Mouse (Mus musculus) forebrain, embryonic 14.5 days (tissue): ENCODE data around the gene Txndc9. TPM values are rescaled to one million over a fixed set of nuclear protein-coding genes. Genes with fewer than 3 reads are reported as not detected.

ENCODE experiments used
- ATAC-seq: fragments of 200-750 bp; cut with Nextera tagmentation; 2 replicates; pipeline ENCODE4 v1.8.0; 2017; ENCODE audit warnings: mild to moderate bottlenecking, moderate library complexity
- DNase-seq: peaks from one replicate; pipeline ENCODE4 v3.0.0-alpha.2; 2015; ENCODE audit warnings: low spot score
- H3K27ac ChIP-seq: fragments of 300-500 bp; sonication (generic); 2 replicates; pipeline ENCODE4 v1.5.1; 2014; ENCODE audit warnings: low read depth, mild to moderate bottlenecking, control low read depth, low read length, moderate library complexity
- H3K27me3 ChIP-seq: fragments of 300-500 bp; sonication (generic); replicated peaks from 2 replicates; pipeline ENCODE4 v1.6.1; 2014; ENCODE audit warnings: low read length, control low read depth, mixed read lengths; ENCODE audit not compliant: control insufficient read depth, insufficient read depth
- H3K36me3 ChIP-seq: fragments of 300-500 bp; sonication (generic); 2 replicates; pipeline ENCODE4 v1.6.1; 2014; ENCODE audit warnings: low read length, control low read depth; ENCODE audit not compliant: control insufficient read depth, insufficient read depth
- H3K4me1 ChIP-seq: fragments of 300-500 bp; sonication (generic); 2 replicates; pipeline ENCODE4 v1.6.1; 2014; ENCODE audit warnings: antibody characterized with exemption, low read length, control low read depth; ENCODE audit not compliant: control insufficient read depth, insufficient read depth
- H3K4me2 ChIP-seq: fragments of 300-500 bp; sonication (generic); 2 replicates; pipeline ENCODE4 v1.6.1; 2014; ENCODE audit warnings: mild to moderate bottlenecking, control low read depth, low read length
- H3K4me3 ChIP-seq: fragments of 300-500 bp; sonication (generic); 2 replicates; pipeline ENCODE4 v1.5.1; 2014; ENCODE audit warnings: low read depth, low read length, control low read depth
- H3K9ac ChIP-seq: fragments of 300-500 bp; sonication (generic); 2 replicates; pipeline ENCODE4 v1.6.1; 2014; ENCODE audit warnings: mild to moderate bottlenecking, low read length, control low read depth, moderate library complexity
- H3K9me3 ChIP-seq: fragments of 300-500 bp; sonication (generic); replicated peaks from 2 replicates; pipeline ENCODE4 v1.6.1; 2016; ENCODE audit warnings: low read length, control low read depth, mixed read lengths; ENCODE audit not compliant: control insufficient read depth
- WGBS: fragments of 180-500 bp; shearing (Covaris S2); extraction: QIAGEN DNeasy Blood & Tissue Kit; methylation state at CpG from one replicate; pipeline ENCODE4 v1.1.7; 2014; 5-methylcytosine and 5-hydroxymethylcytosine counted together
- polyA plus RNA-seq: library from polyadenylated mRNA; unstranded; fragments of >200 nt; fragmentation: Nextera tagmentation; extraction: Ambion mirVana; gene quantifications from 2 replicates; pipeline ENCODE4 v1.2.1, GENCODE M21; 2014

Gene Txndc9
- polyA plus RNA-seq, 1 experiment from 2014 or later: 154 TPM

DNA sequence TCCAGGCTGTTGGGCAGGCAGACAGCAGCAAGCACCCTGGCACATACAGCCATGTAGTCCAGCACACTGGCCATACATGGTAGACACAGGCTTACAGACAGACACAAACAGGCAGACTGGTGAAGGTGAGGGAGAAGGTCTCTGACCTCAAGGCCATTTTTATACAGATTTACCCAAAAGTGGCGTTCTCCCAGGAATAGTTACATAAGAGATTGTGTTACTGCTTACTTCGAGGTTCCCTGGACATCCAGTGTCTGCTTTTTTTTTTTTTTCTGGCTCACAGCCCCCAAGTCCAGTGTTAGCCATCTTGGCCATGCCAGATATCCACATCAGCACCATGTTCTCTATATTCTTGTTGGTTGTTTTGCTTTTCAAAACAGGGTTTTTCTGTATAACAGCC, 39.2 kb downstream of the Txndc9 start:
- DNase-seq (no peak), ATAC-seq (no peak)
- Histone ChIP-seq H3K36me3 (no peaks in the 10 kb centered on the region), H3K27me3 (no peaks in the 10 kb centered on the region), H3K4me1 (0 out of 2 replicates have a peak, but pooled peaks cover 2% of the 10 kb centered on the region), H3K9ac (no peak overlapping the region), H3K27ac (no peak overlapping the region), H3K4me3 (no peak overlapping the region), H3K4me2 (no peak overlapping the region), H3K9me3 (no peaks in the 10 kb centered on the region)
- 74% methylated on average over 2 of the region's 2 CpGs for WGBS

DNA sequence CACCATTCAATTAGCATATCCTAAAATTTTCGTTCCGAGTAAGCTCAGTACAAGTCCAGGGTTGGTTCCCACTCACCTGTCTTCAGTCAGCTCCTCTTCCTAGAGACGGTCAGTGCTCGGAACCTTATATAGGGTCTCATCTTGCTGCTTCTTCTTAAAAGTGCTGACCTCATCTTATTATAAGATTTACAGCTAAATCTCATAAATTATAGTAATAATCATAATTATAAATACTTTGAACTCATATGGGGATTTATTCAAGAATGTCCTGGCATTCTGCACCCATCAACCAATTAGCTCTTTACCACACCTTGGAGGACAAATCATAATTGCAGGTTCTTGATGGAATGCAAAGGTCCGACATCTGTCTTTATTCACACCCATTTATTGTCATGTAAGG, 40.0 kb downstream of the Txndc9 start, which contains the start of gene Lyg1:
TSS of gene Lyg1 (minus strand) at position 101 of the 400 bp plus-strand sequence.
- WGBS: 86% methylated on average over 5 of the region's 5 CpGs
- H3K9ac ChIP-seq: no peak within 1 kb of the TSS
- DNase-seq: no peak
- no peaks in the 10 kb centered on the region for H3K9me3 ChIP-seq
- H3K4me2 ChIP-seq: no peak within 1 kb of the TSS
- no peak within 1 kb of the TSS for H3K27ac ChIP-seq
- no peak for ATAC-seq
- no peaks in the 10 kb centered on the region for H3K27me3 ChIP-seq
- H3K36me3 ChIP-seq: no peaks in the 10 kb centered on the region
- no peak within 1 kb of the TSS for H3K4me3 ChIP-seq
- H3K4me1 ChIP-seq: 0 out of 2 replicates have a peak, but pooled peaks cover 2% of the 10 kb centered on the region

DNA sequence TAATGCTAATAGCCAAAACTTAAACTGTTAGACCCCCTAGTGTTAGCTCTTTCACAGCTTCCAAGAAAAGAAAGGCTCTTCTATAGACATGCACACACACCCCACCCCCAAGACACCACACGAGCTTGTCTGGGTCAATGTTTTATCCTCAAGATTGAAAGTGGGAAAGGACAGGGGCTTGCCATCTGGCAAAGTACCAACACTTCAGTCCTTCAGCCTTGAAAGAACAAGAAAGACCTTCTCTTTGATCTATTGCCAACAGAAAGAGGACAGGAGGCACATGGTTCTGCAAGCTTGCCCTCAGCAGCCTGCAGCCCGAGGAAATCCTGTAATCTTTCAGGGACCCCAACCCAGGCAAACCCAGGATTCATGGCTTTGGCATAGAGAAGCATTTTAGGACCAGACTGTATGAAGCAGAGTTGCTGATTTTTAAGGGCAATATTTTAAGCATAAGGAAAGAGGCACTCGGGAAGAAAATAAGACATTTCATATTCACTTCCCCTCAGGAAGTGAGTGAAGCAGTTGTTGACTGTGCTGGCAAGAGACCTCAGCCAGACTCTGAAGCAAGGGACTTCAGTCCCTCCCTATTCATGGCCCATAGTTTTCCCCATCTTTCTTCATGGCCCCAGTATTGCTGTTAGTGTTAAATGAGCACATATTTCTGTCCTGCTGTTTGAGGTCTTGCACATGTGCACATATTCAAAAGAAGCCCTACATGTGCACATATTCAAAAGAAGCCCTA, 40.8 kb downstream of the Txndc9 start:
- H3K9me3 ChIP-seq: no peaks in the 10 kb centered on the region
- DNase-seq (peak; percentile 76), ATAC-seq (peak; percentile 55; the same call in 1 of the 2 replicates)
- no peak overlapping the region for H3K27ac ChIP-seq
- no peak overlapping the region for H3K9ac ChIP-seq
- H3K27me3 ChIP-seq: no peaks in the 10 kb centered on the region
- no peak overlapping the region for H3K4me2 ChIP-seq
- no peak overlapping the region for H3K4me3 ChIP-seq
- H3K36me3 ChIP-seq: no peaks in the 10 kb centered on the region
- 0 out of 2 replicates have a peak, but pooled peaks cover 2% of the 10 kb centered on the region for H3K4me1 ChIP-seq
- 29% methylated on average over 3 of the region's 3 CpGs for WGBS

DNA sequence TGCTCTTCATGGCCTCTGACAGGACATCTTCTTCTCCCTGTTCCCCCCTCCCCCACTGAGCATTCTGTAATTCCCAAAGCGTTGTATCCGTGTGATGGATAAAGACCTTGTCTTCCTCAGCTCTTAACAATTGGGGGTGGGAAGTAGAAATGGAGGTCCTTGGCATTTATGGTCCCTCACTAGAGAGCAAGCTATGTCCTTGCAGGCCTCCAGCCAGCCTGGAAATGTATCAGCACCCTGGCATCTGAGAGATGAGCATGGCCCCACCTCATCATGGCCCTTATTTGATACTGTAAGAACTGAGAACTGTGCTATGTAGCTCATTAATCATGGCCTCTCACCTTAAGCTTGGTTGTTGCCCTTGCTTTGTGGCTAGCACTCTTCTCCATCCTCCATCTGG, 42.4 kb downstream of the Txndc9 start:
- ATAC-seq: no peak
- Histone ChIP-seq H3K4me3 (no peak overlapping the region), H3K27ac (no peak overlapping the region)

DNA sequence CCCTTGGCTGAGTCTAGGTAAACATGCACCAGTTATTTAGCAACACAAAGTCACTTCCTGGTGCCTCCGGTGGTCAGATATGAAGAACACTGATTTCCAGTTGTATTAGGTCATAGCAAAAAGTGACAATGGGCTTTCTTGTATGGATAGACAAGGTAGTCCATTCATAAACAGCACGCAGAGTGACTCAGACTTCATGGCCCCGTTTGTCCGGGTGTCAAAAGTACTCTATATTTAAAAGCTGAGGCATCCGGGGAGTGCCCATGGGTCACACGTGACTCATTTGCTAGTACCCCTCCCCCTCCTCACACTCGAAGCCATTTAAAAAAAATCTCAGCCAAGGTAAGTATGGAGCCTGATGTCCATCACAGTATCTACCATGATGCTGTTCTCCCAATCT, 42.9 kb downstream of the Txndc9 start:
- Histone ChIP-seq H3K4me2 (no peak overlapping the region), H3K27me3 (no peaks in the 10 kb centered on the region), H3K9ac (no peak overlapping the region), H3K4me1 (0 out of 2 replicates have a peak, but pooled peaks cover 2% of the 10 kb centered on the region), H3K36me3 (no peaks in the 10 kb centered on the region), H3K4me3 (no peak overlapping the region), H3K27ac (no peak overlapping the region), H3K9me3 (no peaks in the 10 kb centered on the region)
- 91% methylated on average over 7 of the region's 7 CpGs for WGBS
- DNase-seq (no peak), ATAC-seq (no peak)

More for the DNA sequence above, 42.4 kb downstream of the Txndc9 start:
- Histone ChIP-seq H3K9me3 (no peaks in the 10 kb centered on the region), H3K9ac (no peak overlapping the region), H3K27me3 (no peaks in the 10 kb centered on the region), H3K4me2 (no peak overlapping the region), H3K4me1 (0 out of 2 replicates have a peak, but pooled peaks cover 2% of the 10 kb centered on the region), H3K36me3 (no peaks in the 10 kb centered on the region)
- WGBS: 89% methylated on average over 2 of the region's 2 CpGs
- no peak for DNase-seq

DNA sequence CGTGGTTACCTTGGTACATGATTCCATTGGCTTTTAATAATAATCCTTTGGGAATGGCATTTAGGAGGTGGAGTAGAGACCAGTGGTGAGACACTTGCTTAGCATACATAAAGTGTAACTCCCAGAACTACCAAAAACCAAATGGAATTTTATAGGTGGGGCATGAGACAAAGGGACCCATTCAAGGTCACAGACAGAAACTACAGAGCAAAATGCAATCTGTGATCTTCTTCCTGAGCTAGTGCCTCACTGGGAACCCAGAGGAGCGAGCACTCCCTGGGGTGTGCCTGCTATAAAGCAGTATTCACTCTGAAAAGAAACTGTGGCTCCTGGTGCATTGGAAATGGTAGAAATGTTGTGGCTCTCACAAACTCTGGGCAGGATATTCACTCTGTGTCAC, 48.8 kb downstream of the Txndc9 start:
- WGBS: 78% methylated on average over 2 of the region's 2 CpGs
- no peak for DNase-seq
- no peaks in the 10 kb centered on the region for H3K4me1 ChIP-seq
- H3K4me3 ChIP-seq: no peak overlapping the region
- H3K27me3 ChIP-seq: no peaks in the 10 kb centered on the region
- no peak overlapping the region for H3K4me2 ChIP-seq
- H3K9ac ChIP-seq: no peak overlapping the region
- H3K36me3 ChIP-seq: no peaks in the 10 kb centered on the region
- no peak overlapping the region for H3K27ac ChIP-seq
- ATAC-seq: no peak
- H3K9me3 ChIP-seq: no peaks in the 10 kb centered on the region

Other genes with a start within 250 kb of the Txndc9 start
- gene Tsga10, start 131.5 kb downstream of the Txndc9 start, polyA plus RNA-seq: 13.8 and 16.9 TPM in 2 replicates
- 8.8 and 9.0 TPM in 2 replicates for gene Lipt1, start 126.2 kb downstream of the Txndc9 start, polyA plus RNA-seq
- gene Mitd1, start 107.5 kb downstream of the Txndc9 start, polyA plus RNA-seq: 15.3 and 17.4 TPM in 2 replicates
- gene Mrpl30, start 107.4 kb downstream of the Txndc9 start, polyA plus RNA-seq: 256 and 324 TPM in 2 replicates
- not detected in 2 replicates for gene Lyg2, start 81.4 kb downstream of the Txndc9 start, polyA plus RNA-seq
- gene Lyg1, start 40.1 kb downstream of the Txndc9 start, polyA plus RNA-seq: not detected in 2 replicates
- 16.2 and 17.3 TPM in 2 replicates for gene Eif5b, start 117 bp upstream of the Txndc9 start, polyA plus RNA-seq
- gene Rev1, start 131.9 kb upstream of the Txndc9 start, polyA plus RNA-seq: 23.4 and 28.9 TPM in 2 replicates